In the genomic region with DNA sequence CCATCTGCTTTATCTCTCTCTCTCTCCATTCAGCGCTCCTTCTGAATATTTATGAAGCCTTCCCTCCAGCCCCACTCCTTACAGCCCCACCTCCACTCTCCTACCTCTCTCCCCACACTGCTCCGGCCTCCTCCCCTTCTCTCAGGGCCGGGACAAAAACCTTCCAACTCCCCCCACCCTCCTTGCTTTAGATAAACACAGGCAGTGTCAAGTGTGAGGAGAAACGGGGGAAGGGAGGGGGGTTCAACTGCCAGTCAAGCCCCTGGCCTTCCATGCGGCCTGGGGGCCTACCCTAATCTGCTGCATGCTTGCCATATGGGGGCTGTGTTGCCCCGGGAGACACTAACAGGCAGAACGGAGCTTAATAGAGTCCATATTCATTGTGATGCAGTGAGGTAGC, we compare ENCODE assay signal across 7 mouse cellular contexts. TPM values are rescaled to one million over a fixed set of nuclear protein-coding genes. Genes with fewer than 3 reads are reported as not detected.
DNase-seq lines count a peak whose midpoint lies in the region; ATAC-seq and TF ChIP-seq lines count a peak whose summit lies in the region.

No protein-coding gene starts in this region.

- no peak for TF ChIP-seq CTCF in liver, postnatal 0 days (IDR thresholded peaks at IDR 0.05; ENCODE audit: low read depth)

- no peak for TF ChIP-seq EP300 in liver, postnatal 0 days (IDR thresholded peaks at IDR 0.05; ENCODE audit: low read depth)

- no peaks in the 10 kb centered on the region for H3K36me3 ChIP-seq in liver, embryonic 11.5 days (ENCODE audit: control insufficient read depth, insufficient read depth, low read length)
- no peaks in the 10 kb centered on the region for H3K36me3 ChIP-seq in liver, postnatal 0 days (replicated peaks; ENCODE audit: insufficient read depth, low read length)
- H3K36me3 ChIP-seq in embryonic facial prominence, embryonic 12.5 days, result peaks cover 9% of the 10 kb centered on the region
- no peaks in the 10 kb centered on the region for H3K36me3 ChIP-seq in hindbrain, embryonic 16.5 days (ENCODE audit: control insufficient read depth, insufficient read depth, low read length)

- no peak for ATAC-seq in liver, embryonic 11.5 days (replicated peaks; ENCODE audit: low FRiP score)
- no peak for ATAC-seq in liver, postnatal 0 days
- peak; percentile 90 for ATAC-seq in embryonic facial prominence, embryonic 12.5 days (ENCODE audit: insufficient number of reproducible peaks, insufficient read depth, low FRiP score, low TSS enrichment)
- peak; percentile 93 for ATAC-seq in hindbrain, embryonic 16.5 days

- peaks cover 2% of the 10 kb centered on the region; the same call in 1 of the 2 replicates for H3K27me3 ChIP-seq in liver, embryonic 11.5 days (replicated peaks; ENCODE audit: control insufficient read depth, insufficient read depth, low read length)
- no peaks in the 10 kb centered on the region; the same call in 1 of the 2 replicates for H3K27me3 ChIP-seq in liver, postnatal 0 days (ENCODE audit: insufficient read depth, low read length)
- H3K27me3 ChIP-seq in embryonic facial prominence, embryonic 12.5 days, result no peaks in the 10 kb centered on the region
- H3K27me3 ChIP-seq in hindbrain, embryonic 16.5 days (replicated peaks; ENCODE audit: control insufficient read depth, insufficient read depth, low read length), result no peaks in the 10 kb centered on the region

- H3K27ac ChIP-seq in liver, embryonic 11.5 days (ENCODE audit: low read depth, low read length), result no peak overlapping the region
- no peak overlapping the region for H3K27ac ChIP-seq in liver, postnatal 0 days (ENCODE audit: low read depth)
- peak overlapping the region; percentile 86 for H3K27ac ChIP-seq in embryonic facial prominence, embryonic 12.5 days
- peak overlapping the region; percentile 79 for H3K27ac ChIP-seq in hindbrain, embryonic 16.5 days (ENCODE audit: low read depth, low read length)

- H3K4me2 ChIP-seq in liver, embryonic 11.5 days, result peak overlapping the region; percentile 43
- no peak overlapping the region for H3K4me2 ChIP-seq in liver, postnatal 0 days (ENCODE audit: low read depth, low read length)
- peak overlapping the region; percentile 47 for H3K4me2 ChIP-seq in embryonic facial prominence, embryonic 12.5 days (replicated peaks)
- peak overlapping the region; percentile 58 for H3K4me2 ChIP-seq in hindbrain, embryonic 16.5 days (ENCODE audit: low read length)

- no peaks in the 10 kb centered on the region; the same call in 1 of the 2 replicates for H3K4me1 ChIP-seq in liver, embryonic 11.5 days (replicated peaks; ENCODE audit: control insufficient read depth, insufficient read depth, low read length)
- H3K4me1 ChIP-seq in liver, postnatal 0 days (ENCODE audit: insufficient read depth), result no peaks in the 10 kb centered on the region
- H3K4me1 ChIP-seq in embryonic facial prominence, embryonic 12.5 days, result peaks cover 84% of the 10 kb centered on the region
- peaks cover 46% of the 10 kb centered on the region for H3K4me1 ChIP-seq in hindbrain, embryonic 16.5 days (ENCODE audit: control insufficient read depth, insufficient read depth, low read depth, low read length)

- no peak overlapping the region for H3K9ac ChIP-seq in liver, embryonic 11.5 days (ENCODE audit: low read depth, low read length)
- H3K9ac ChIP-seq in liver, postnatal 0 days (replicated peaks), result no peak overlapping the region
- H3K9ac ChIP-seq in embryonic facial prominence, embryonic 12.5 days, result no peak overlapping the region
- peak overlapping the region; percentile 54 for H3K9ac ChIP-seq in hindbrain, embryonic 16.5 days (ENCODE audit: low read depth, low read length)

- WGBS in liver, embryonic 11.5 days, result 6% methylated on average over 6 of the region's 7 CpGs
- WGBS in liver, postnatal 0 days (ENCODE audit: insufficient replicate concordance), result 11% methylated on average over 7 of the region's 7 CpGs
- WGBS in embryonic facial prominence, embryonic 12.5 days, result under 1% methylated on average over 7 of the region's 7 CpGs
- WGBS in hindbrain, embryonic 16.5 days, result 3% methylated on average over 7 of the region's 7 CpGs

- H3K4me3 ChIP-seq in liver, embryonic 11.5 days (ENCODE audit: low read depth, low read length), result no peak overlapping the region
- no peak overlapping the region for H3K4me3 ChIP-seq in liver, postnatal 0 days (ENCODE audit: low read depth, low read length)
- 0 out of 2 replicates have a peak overlapping the region, but pooled peaks have one; percentile 15 for H3K4me3 ChIP-seq in embryonic facial prominence, embryonic 12.5 days
- H3K4me3 ChIP-seq in hindbrain, embryonic 16.5 days (ENCODE audit: low read length), result peak overlapping the region; percentile 36

- H3K9me3 ChIP-seq in liver, embryonic 11.5 days (ENCODE audit: control insufficient read depth, low read length), result no peaks in the 10 kb centered on the region
- H3K9me3 ChIP-seq in liver, postnatal 0 days (ENCODE audit: low read length), result no peaks in the 10 kb centered on the region
- no peaks in the 10 kb centered on the region for H3K9me3 ChIP-seq in embryonic facial prominence, embryonic 12.5 days
- H3K9me3 ChIP-seq in hindbrain, embryonic 16.5 days (ENCODE audit: control insufficient read depth, low read length), result no peaks in the 10 kb centered on the region

- no peak for DNase-seq in liver, embryonic 11.5 days (ENCODE audit: low spot score)
- DNase-seq in liver, postnatal 0 days, result no peak
- peak; percentile 74 for DNase-seq in retina, embryonic 14.5 days (ENCODE audit: low spot score)
- no peak for DNase-seq in frontal cortex, postnatal 14 days (ENCODE audit: low spot score in 2 of 2)
- no peak for DNase-seq in thymus, postnatal 0 days (ENCODE audit: low spot score)

RNA-seq across cellular contexts. Expression of a gene that starts 27.9 kb away (rescaled TPM):
- 3.6 and 4.7 TPM in 2 replicates for polyA plus RNA-seq in liver, embryonic 11.5 days (2014; fragmentation: Nextera tagmentation; extraction: Ambion mirVana)
- polyA plus RNA-seq in liver, postnatal 0 days (2015; fragmentation: Nextera tagmentation; extraction: Ambion mirVana), result 0.14 and 0.17 TPM in 2 replicates
- polyA plus RNA-seq in embryonic facial prominence, embryonic 12.5 days (2016; fragmentation: Nextera tagmentation; extraction: Ambion mirVana), result 37.1 and 37.3 TPM in 2 replicates
- 12.1 and 16.4 TPM in 2 replicates for polyA plus RNA-seq in hindbrain, embryonic 16.5 days (2015; fragmentation: Nextera tagmentation; extraction: Ambion mirVana)
- 4.4 and 4.5 TPM in 2 replicates for polyA plus RNA-seq in thymus, postnatal 0 days (2015; fragmentation: Nextera tagmentation; extraction: Ambion mirVana)

Comparison
In these comparisons a context has a peak if more than half of its experiments do, and no peak if none do; other contexts are left out.
1. ATAC-seq: peak in embryonic facial prominence, embryonic 12.5 days (single experiment) and hindbrain, embryonic 16.5 days (single experiment); none in liver, embryonic 11.5 days (single experiment) and liver, postnatal 0 days (single experiment).
2. H3K27ac ChIP-seq: peak in embryonic facial prominence, embryonic 12.5 days (single experiment) and hindbrain, embryonic 16.5 days (single experiment); none in liver, embryonic 11.5 days (single experiment) and liver, postnatal 0 days (single experiment).
3. H3K4me3 ChIP-seq: peak in embryonic facial prominence, embryonic 12.5 days (single experiment) and hindbrain, embryonic 16.5 days (single experiment); none in liver, embryonic 11.5 days (single experiment) and liver, postnatal 0 days (single experiment).